Mouse (Mus musculus) C2C12 (cell line): ENCODE measurements at regions not wholly inside any gene's neighbourhood (a gene's known extent, or its start where the extent isn't known, plus 50 kb on each side); places are given as distances from the start of the nearest gene placed in this dataset.
A peak's percentile ranks its signal among the peaks of the same experiment; 100 is the strongest.

Experiments
- H3K27me3 ChIP-seq: one replicate; pipeline ENCODE4 v1.6.1; 2011; ENCODE audit not compliant: control insufficient read depth, insufficient read depth, insufficient read length
- H3K36me3 ChIP-seq: one replicate; pipeline ENCODE4 v1.6.1; 2011; ENCODE audit not compliant: control insufficient read depth, insufficient read depth
- H3K4me3 ChIP-seq: one replicate; pipeline ENCODE4 v1.5.1; 2011; ENCODE audit warnings: mild to moderate bottlenecking, control low read depth; ENCODE audit not compliant: poor library complexity, insufficient read depth, severe bottlenecking
- H3K79me2 ChIP-seq: one replicate; pipeline ENCODE4 v1.6.1; 2011; ENCODE audit not compliant: control insufficient read depth, insufficient read depth
- H3K79me3 ChIP-seq: one replicate; pipeline ENCODE4 v1.6.1; 2011; ENCODE audit warnings: low read depth, control low read depth
- H3ac ChIP-seq: one replicate; pipeline ENCODE3; 2011; ENCODE audit warnings: low read depth; ENCODE audit not compliant: control insufficient read depth, insufficient read length
- CEBPB ChIP-seq: IDR thresholded peaks from one replicate; pipeline ENCODE4 v1.6.1; 2011; ENCODE audit warnings: low read depth, mild to moderate bottlenecking, control low read depth, moderate library complexity
- CTCF ChIP-seq: IDR thresholded peaks from one replicate; pipeline ENCODE4 v1.5.1; 2011; ENCODE audit not compliant: control insufficient read depth, insufficient read depth, insufficient read length
- FOSL1 ChIP-seq: IDR thresholded peaks from one replicate; pipeline ENCODE4 v1.8.0; 2011; ENCODE audit warnings: mild to moderate bottlenecking, low read length; ENCODE audit not compliant: poor library complexity, insufficient read depth, severe bottlenecking
- MAX ChIP-seq: IDR thresholded peaks from one replicate; pipeline ENCODE4 v1.6.1; 2011; ENCODE audit warnings: mild to moderate bottlenecking, control low read depth
- MYOD1 ChIP-seq: IDR thresholded peaks from one replicate; pipeline ENCODE4 v1.6.1; 2011; ENCODE audit warnings: low read depth; ENCODE audit not compliant: control insufficient read depth, insufficient read length
- MYOG ChIP-seq: IDR thresholded peaks from one replicate; pipeline ENCODE4 v1.6.1; 2011; ENCODE audit not compliant: control insufficient read depth, insufficient read length; ENCODE audit errors: extremely low read depth
- USF1 ChIP-seq: IDR thresholded peaks from one replicate; pipeline ENCODE4 v1.6.1; 2011; ENCODE audit warnings: low read depth, mild to moderate bottlenecking, control low read depth, moderate library complexity

DNA sequence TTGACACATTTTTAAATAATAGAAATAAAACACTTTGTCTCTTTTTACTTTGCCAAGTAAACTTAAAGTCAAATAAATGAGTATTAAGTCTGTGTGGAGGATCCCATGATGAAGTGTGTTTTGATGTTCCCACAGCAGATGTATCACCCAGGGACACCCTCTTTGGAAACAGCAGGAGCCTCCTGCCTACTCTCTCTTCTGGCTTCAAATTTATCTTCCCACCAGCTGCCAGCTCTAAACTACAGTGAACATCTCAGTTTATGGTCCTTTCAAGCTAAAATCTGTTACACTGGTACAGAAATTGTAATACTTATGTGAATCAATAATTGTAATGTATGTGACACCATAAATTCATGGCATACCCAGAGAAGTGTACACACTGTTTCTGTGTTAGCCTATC lies 171.1 kb upstream of the Meis2 start:
- Histone ChIP-seq H3K79me3 (no peaks in the 10 kb centered on the region), H3K4me3 (no peak overlapping the region), H3K27me3 (no peaks in the 10 kb centered on the region), H3ac (no peak overlapping the region), H3K36me3 (no peaks in the 10 kb centered on the region), H3K79me2 (no peaks in the 10 kb centered on the region)
- TF ChIP-seq USF1, result no peak
- TF ChIP-seq MAX, result no peak
- no peak for TF ChIP-seq MYOG
- TF ChIP-seq CEBPB, result no peak
- TF ChIP-seq MYOD1, result no peak
- TF ChIP-seq FOSL1, result no peak
- no peak for TF ChIP-seq CTCF

- H3K79me3 ChIP-seq, result no peaks in the 10 kb centered on the region
- no peaks in the 10 kb centered on the region for H3K79me2 ChIP-seq
- H3ac ChIP-seq, result no peak overlapping the region
- H3K36me3 ChIP-seq, result no peaks in the 10 kb centered on the region
- no peak overlapping the region for H3K4me3 ChIP-seq
- no peak for TF ChIP-seq MYOD1
- TF ChIP-seq FOSL1, result no peak
- TF ChIP-seq MAX, result no peak
- no peak for TF ChIP-seq USF1
- TF ChIP-seq MYOG, result no peak
- no peak for TF ChIP-seq CTCF
- no peaks in the 10 kb centered on the region for H3K27me3 ChIP-seq
Observed at GRCm38 (mm10) chr2:116232793-116233192, 167.2 kb upstream of the Meis2 start.

- Histone ChIP-seq H3K79me2 (no peaks in the 10 kb centered on the region), H3K36me3 (no peaks in the 10 kb centered on the region), H3K27me3 (no peaks in the 10 kb centered on the region), H3K4me3 (no peak overlapping the region), H3ac (no peak overlapping the region), H3K79me3 (no peaks in the 10 kb centered on the region)
- no peak for TF ChIP-seq FOSL1
- peak; percentile 22 for TF ChIP-seq CTCF
Observed at GRCm38 (mm10) chr2:116216418-116216817, 150.8 kb upstream of the Meis2 start.

DNA sequence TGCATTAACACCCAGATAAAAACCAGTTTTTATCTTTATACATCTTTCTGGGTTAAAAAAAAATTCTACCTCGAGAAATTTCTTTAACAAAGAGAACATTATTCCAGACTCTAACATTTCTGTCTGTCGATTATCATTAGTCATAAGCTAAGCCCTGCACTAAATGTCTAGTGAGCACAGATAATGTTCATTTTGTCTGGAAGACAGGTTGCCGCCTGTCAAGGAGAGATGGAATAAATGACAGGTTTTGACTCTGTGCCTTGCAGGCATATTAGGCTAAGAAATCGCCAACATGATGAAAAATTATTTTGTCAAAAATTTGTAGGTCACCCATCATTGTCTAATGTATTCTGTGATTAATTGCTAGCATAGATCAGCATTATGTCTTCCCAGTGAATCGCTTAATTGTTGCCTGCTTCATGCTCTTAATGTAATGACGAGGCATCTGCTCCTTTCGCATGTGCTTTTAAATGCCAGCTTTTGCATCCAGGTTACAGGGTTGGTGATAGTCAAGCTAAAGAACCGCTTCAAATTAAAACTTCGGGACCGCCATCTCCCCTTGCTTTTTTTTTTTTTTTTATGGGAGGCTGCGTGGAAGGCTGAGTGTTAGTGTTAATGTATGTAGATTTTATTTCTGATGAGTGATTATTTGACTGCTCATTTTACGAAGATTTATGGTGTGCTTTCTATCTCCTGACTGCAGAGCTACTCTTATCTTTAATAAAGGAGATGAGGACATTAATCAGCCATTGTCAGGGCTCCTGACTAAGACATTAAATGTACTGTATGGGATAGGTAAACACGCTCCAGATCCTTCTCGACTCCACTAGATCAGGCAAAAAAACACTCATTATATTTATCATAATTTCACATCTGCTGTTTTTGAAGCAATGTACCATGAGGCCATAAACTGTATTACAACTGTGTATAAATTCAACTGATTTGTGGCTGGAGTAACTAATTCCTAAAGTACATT lies 135.9 kb upstream of the Meis2 start:
- no peak overlapping the region for H3K4me3 ChIP-seq
- H3K27me3 ChIP-seq, result no peaks in the 10 kb centered on the region
- H3K79me3 ChIP-seq, result no peaks in the 10 kb centered on the region
- no peaks in the 10 kb centered on the region for H3K79me2 ChIP-seq
- TF ChIP-seq FOSL1 (no peak), MAX (no peak), USF1 (no peak), MYOG (no peak)
- H3ac ChIP-seq, result no peak overlapping the region
- no peaks in the 10 kb centered on the region for H3K36me3 ChIP-seq

DNA sequence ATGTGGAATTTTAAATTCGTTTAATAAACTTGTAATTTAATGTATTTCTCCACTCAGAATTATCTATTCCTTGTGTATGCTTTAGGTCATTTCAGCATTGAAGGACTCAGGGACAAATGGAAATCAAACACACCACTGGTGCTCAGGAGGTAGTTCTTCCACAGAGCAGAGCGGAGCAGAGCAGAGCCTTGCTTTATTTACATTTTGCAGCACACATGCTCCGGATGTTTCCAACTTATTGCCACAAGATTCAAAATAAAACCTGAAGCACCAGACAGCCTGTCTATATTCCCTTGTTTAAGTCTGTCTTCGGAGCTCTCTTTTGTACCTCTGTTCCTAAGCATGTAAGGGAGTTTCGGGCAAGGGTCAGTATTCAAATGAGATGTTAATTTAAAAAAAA lies 135.2 kb upstream of the Meis2 start:
- Histone ChIP-seq H3ac (no peak overlapping the region), H3K79me3 (no peaks in the 10 kb centered on the region), H3K27me3 (no peaks in the 10 kb centered on the region), H3K4me3 (no peak overlapping the region), H3K36me3 (no peaks in the 10 kb centered on the region), H3K79me2 (no peaks in the 10 kb centered on the region)
- TF ChIP-seq CEBPB (no peak), FOSL1 (no peak)

DNA sequence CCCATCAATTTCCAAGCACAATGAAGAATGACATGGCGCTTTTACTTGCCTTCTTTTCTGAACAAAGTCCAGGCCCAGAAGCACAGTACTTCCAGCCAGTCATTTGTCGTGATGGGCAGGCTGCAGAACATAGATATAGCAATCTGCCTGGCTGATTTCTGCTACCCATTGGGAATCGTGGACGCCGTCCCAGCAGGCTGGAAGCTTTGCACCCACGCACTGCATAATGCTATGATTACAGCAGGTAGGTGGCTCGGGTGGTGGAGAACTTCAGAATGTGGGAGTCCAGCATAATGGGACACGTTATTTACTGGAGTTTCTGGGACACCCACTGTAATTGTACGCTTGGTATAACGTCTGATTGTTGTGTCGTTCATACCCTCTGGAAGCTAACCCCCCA lies 116.2 kb upstream of the Meis2 start:
- Histone ChIP-seq H3ac (no peak overlapping the region), H3K27me3 (no peaks in the 10 kb centered on the region), H3K79me2 (no peaks in the 10 kb centered on the region), H3K4me3 (no peak overlapping the region), H3K36me3 (no peaks in the 10 kb centered on the region), H3K79me3 (no peaks in the 10 kb centered on the region)
- TF ChIP-seq MYOG (no peak), CEBPB (no peak), MYOD1 (no peak), FOSL1 (no peak), MAX (no peak), CTCF (no peak), USF1 (no peak)
